Mouse (Mus musculus): ENCODE results near the gene Gstt4.

- TF ChIP-seq POLR2A (IDR thresholded peaks at IDR 0.05; ENCODE audit: low read depth, low read length), result no peak
- no peak for TF ChIP-seq CTCF (IDR thresholded peaks at IDR 0.05; ENCODE audit: extremely low read depth, insufficient read depth, insufficient read length, insufficient replicate concordance)
Observed at GRCm38 (mm10) chr10:75789081-75789735, 33.1 kb downstream of the Gstt4 start.
